Mouse (Mus musculus) layer of hippocampus, adult 8-10 months (tissue): ENCODE results near the gene Cisd2. TPM values are rescaled to one million over a fixed set of nuclear protein-coding genes. Genes with fewer than 3 reads are reported as not detected.
A peak's percentile ranks its signal among the peaks of the same experiment; 100 is the strongest.

ENCODE experiments used
- DNase-seq, 2 experiments: peaks; one replicate each; pipeline ENCODE4 v3.0.0; 2022; ENCODE audit warnings: low spot score in 2 of 2
- total RNA-seq, 4 experiments: library from RNA; stranded (reverse); gene quantifications; 2 replicates each; pipeline ENCODE4 v1.2.4; 2022

The Cisd2 gene
- 10 to 100 TPM; 34.3 to 36.5 (median 35.5) TPM for total RNA-seq

DNA sequence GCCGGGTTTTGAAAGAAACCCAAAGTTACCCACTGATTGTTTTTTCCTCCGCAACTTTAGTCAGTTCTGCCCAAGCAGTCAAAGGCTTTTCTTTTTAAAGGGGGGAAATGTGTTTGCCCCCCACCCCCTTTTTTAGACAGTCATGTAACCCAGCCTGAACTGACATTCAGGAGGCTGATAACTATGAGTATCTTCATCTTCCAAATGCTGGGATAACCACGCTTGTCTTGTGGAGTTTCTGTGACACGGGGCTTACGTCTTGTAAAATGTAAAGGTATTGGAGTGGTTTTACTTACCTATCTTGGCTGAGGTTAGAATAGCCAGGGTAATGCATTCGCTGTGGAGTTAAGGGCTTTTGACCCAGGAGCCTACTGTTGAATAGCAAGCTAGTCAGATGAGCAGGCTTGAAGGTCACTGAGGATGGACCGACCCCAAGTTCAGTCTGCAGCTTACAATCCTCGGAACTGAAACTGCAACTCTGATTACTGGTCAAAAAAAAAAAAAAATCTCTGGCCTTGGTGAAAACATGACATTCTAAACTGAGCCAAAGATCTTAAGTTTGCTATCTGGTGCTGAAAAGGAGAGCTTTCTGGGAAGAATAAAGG lies at the start of gene Cisd2:
Gene Cisd2, minus strand, starts transcription at position 318 of the 605 bp plus-strand sequence.
- no peak for DNase-seq

DNA sequence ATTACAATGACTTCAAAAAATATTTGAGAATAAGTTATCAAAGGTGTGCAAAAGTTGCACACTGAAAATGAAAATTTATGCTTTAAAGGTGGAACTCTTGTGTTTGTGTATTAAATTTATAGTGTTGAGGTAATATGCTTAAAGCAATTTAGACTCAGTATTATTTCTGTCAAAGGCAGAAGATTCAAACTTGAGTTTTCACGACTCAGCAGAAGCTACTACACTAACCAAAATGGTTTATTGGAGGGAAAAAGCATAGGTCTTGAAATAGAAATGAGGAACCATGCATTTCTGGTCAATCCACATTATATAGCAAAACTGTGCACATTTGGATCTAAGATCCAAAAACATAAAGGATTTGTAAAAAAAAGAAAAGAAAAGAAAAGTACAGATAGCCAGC lies 47.1 kb upstream of the Cisd2 start:
- DNase-seq = no peak

GRCm38 (mm10) chr3:135469974-135470373 lies 46.2 kb upstream of the Cisd2 start:
- peak; percentile 45 to 48 for DNase-seq

DNA sequence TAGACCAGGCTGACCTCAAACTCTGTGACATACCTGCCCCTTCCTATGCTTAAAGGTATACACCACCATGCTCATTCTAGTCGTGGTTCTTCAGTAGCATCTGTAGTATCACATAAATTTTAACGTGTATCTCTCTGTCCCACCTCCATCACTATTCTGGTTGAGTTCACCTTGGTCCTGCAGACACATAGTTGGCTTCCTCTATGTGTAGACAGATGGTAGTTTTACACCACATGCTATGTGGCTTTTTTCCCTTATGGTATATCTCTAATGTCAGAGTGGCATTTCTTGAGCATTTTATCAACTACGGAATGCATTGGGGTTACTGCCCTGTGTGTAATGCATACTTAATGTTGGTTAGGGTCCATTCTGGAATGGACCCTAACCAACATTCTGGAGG lies 45.4 kb upstream of the Cisd2 start:
- no peak for DNase-seq

DNA sequence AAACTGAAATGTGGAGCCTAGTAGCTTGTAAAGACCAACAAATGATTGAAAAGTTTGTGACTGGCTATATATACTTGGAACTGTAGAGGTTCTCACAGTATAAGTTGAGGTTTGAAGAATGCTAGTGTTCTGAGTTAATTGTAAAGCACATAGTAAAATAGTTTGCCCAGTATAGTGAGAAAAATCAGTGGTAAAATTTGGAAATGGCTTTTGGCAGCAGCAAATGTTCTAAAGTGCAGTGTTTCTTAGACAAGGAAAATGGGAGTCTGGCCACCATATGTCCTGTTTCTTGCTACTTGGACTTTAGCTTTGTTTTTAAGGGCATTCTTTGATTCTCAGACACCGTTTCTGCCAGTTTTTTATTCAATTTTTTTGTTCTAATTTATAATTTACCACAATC lies 44.7 kb upstream of the Cisd2 start:
- no peak for DNase-seq

DNA sequence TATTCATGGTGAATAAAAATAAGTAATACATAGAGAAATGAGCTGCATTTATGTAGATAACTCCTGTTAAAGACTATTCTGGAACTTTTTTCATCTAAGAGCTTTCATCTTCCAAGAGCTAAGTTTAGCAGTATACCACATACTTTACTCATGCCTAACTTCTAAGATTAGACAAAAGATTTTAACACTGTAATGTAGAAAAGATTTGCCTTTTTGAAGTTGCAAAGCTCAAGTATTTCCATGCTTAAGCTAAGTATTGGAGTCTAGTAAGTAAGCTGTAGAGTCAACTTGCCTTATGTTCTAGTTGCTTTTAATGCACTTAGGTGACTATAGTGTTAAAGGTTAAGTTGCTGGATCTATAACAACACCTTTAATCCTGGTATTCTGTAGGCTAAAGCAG lies 35.3 kb upstream of the Cisd2 start:
- no peak for DNase-seq

- no peak for DNase-seq
Observed at GRCm38 (mm10) chr3:135444930-135445329, 21.2 kb upstream of the Cisd2 start.

DNA sequence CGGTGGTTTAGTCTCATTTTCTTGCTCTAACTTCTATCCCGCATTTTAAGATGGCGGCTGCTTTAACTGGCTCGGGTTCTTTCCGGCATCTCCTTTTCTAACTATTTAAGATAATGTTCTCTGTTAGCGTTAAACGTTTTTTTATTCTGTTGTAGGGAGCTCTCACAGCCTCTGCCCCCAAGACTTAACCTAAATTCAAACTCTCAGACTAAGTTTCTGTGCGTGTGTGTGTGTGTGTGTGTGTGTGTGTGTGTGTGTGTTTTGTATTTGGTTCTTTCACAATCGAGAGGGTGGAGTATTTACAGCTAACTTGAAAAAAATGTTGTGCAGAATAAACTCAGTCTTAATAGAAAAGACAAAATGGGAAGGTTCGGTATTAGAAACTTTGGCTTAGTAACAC lies 16.9 kb upstream of the Cisd2 start:
- no peak for DNase-seq

GRCm38 (mm10) chr3:135440221-135440620 lies 16.5 kb upstream of the Cisd2 start:
- DNase-seq = peak in 1 of 2 experiments; percentile 8

DNA sequence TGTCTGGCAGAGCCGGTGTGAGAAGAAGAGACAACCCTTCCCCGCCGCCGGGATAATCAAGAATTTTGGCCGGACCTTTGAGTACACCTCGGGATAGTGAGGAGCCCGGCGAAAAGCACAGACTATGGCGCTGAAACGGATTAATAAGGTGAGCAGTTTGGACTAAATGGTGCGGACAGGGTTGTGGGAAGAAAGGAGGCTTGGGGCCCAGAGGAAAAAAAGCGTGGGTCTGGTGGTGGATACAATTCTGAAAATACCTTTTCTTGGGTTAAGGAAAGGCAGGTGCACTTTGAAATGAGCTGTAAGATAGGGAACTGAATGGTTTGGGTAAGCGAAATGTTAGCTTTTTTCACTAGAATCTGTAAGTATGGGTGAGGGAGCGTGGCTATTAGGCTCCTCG lies 15.9 kb upstream of the Cisd2 start:
- DNase-seq = no peak

DNA sequence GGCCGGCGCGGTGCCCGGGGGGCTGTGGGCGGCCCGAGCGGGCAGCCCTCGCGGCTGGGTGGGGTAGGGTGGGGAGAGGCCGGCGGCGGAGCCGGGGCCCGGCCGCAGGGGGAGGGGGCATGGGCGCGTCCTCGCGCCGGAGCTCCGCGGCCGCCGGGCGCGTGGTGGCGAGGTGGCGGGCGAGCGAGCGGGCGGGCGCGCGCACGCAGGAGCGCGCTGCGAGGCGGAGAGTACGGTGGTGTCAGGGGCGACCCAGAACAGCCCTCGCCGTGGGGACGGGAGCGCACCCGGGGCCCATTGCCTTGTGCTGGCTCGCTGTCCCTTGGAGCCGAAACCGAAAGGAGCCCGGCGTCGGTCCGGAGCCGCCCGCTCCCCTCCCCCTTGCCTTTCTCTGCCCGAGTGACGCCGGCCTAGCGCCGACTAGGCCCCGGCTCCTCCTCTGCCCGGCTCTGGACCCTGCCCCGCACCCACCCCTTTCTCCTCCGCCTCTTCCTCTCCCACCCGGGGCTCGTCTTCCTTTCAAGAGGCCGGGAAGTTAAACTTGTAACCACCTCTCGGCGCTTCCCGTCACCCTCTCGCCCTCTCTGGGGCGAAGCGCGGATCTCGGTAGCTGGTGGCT lies 15.3 kb upstream of the Cisd2 start:
- DNase-seq = peak; percentile 51 to 68

DNA sequence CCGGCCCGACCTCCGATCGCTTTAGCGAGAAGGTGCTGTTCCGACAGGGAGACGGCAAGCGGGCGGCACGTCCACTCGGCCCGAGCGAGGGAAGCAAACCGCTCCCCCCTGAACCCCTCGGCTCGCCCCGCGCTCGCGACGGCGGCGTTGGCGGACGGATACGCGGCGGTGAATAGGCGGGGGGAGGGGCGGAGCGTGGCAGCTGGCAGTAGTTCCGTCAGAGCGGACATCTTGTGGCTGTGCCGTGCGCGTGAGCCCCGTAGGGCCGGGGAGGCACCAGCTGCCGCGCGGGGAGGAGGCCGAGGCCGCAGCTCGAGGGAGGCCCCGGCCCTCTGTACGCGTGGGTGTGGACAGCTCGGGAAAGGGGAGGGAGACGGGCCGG lies 14.8 kb upstream of the Cisd2 start:
- peak; percentile 89 to 94 for DNase-seq

DNA sequence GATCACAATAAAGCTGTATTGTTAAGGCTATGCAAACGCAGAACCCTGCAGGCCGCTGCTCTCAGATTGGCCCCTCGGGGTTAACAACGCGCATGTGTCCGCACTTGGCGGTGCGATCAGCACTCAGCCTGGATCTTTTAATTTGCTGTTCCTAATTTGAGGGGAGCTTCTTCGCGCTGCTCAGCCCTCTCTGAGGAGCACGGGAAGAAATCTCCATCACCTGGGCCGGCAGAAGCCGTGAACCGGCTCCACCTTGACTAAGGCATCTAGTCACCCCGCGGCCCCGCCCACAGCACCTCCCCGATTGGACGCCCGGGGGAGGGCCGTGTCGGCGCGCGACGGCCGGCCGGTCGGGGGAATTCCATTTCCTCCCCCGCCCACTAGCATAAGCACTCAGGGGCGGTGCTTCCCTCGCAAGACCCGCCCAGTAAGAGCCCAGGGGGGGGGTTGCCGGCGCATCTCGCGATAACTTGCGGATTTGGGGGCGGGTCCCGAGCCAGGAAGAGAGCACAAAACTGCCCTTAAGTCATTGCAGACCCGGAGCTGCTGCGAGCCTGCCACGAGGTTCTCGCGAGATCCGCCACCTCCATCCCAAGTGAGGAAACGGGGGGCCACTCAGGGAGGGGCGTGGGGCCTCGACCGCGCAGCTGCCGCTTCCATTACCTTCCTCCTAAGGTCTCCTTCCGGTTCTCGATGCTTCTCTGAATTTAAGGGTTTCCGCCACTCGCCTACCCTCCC lies 14.2 kb upstream of the Cisd2 start, which contains the start of gene Ube2d3:
Gene Ube2d3, plus strand, starts transcription at position 392 of the 738 bp plus-strand sequence.
- peak; percentile 99 for DNase-seq

GRCm38 (mm10) chr3:135436901-135437616 lies 13.3 kb upstream of the Cisd2 start:
- DNase-seq = no peak

- peak; percentile 71 to 76 for DNase-seq
Observed at GRCm38 (mm10) chr3:135422856-135423607, 693 bp downstream of the Cisd2 start.

GRCm38 (mm10) chr3:135422232-135422855 lies 1.4 kb downstream of the Cisd2 start:
- DNase-seq = no peak

DNA sequence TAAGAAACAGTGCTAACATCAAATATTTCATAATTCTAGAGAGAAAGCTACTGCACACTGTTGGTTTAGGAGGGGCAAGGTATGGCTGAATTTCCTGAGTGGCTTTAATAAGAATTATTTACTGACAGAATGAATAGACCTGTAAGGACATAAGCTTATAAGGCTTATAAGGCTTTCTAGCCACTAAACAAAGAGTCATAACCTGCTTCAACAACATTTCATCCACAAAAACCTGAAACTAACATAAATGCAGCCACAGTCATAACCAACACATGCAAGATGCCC lies 2.5 kb downstream of the Cisd2 start:
- DNase-seq = no peak

DNA sequence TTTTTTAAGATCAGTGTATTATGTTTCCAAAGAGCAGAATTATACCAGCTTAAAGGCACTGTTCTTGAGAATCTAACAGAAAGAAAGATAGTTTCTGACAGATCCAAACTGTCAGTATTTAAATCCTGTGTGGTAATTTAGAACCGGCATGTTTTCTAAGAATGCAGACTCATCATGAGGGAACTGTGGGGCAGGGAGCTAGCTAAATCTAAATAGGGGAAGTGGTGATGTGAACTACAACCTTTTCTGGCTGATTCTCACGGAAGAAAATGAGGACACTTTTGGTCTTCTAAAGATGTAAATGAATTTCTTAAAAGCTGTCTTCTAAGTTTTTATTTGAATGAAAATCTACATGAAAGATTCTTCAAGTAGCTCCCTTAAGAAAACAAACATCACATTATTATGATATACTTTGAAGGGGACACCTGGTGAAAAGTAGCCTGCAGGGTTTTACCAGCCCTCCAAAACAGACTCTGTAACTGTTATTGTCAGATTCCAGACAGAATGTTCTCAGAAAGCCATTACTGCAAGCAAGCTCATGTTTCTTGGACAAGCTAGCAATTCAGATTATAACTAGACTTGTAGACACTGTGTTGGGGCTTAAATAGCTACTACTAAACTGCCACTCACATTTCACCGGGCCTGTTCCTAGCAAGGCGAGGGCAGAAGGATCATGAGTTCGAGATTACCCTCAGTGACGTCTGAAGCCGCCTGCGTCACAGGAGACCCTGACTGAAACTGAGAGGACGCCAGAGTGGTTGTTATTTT lies 3.0 kb downstream of the Cisd2 start:
- no peak for DNase-seq

DNA sequence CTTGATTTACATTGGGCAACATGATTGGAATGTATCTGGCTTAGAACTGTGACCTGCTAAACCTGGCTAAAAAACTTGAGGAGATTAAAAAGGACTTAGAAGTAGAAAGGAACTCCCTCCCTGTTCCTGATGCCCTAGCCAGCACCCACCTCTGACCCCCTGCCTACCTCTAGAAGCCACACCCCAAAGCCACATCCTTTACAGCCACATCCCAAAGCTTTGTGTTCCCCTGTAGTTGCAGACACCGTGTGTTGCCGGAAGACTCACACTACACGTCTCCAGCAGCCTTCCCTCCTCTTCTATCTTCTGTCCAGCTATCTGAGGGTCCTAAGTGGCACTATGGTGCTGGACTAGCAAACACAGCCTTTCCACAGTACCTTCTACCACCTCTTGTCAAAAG lies 5.9 kb downstream of the Cisd2 start:
- DNase-seq = no peak

DNA sequence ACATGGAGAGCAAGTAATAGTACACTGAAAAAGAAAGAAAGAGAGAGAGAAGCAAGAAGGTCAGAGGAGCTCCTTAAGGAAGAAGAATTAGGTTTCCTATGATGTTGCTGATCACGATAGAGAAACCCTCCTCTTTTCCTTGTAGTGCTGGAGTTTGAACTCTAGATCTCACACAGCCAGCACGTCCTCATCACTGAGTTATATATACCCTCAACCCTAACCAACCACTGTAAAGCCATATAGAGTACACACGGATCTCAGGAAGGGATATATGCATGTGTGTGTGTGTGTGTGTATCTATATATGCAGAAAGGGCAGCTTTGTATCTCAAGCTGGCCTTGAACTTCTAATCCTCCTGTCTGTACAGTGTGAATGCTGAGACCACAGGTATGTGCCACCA lies 6.5 kb downstream of the Cisd2 start:
- DNase-seq = no peak
